Mouse (Mus musculus) erythroblast, embryonic 14.5 days (primary cell): Measurements from ENCODE around the gene Lifr.

Experiments used
- GATA1 ChIP-seq: IDR thresholded peaks from 2 replicates; pipeline ENCODE4 v1.6.1; 2012; ENCODE audit warnings: low read length, inconsistent platforms, mixed read lengths
- TAL1 ChIP-seq: IDR thresholded peaks from 3 replicates; pipeline ENCODE4 v1.6.1; 2012; ENCODE audit warnings: low read length, inconsistent platforms, mixed read lengths

DNA sequence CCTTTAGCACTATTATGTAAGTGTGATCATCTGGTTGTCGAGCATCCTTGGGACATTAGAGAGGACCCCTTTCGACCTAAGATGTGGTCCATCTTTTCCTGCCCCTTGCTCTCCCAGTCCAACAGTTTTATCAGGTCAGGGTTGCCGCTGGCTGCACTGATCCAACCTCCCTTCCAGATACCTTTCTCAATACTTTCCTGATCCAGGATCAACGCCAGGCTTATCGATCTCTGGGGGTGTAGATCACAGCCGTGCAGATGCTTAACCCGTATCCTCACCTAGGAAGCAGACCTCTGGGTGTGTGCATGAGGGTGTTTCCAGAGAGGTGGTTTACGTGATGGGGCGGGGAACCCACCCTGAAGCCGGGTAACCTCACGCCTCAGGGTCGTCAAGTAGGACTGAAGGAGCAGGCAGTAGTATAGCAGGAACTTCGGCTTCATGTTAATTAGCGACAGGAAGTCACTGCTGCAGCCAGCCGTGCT lies 53.3 kb downstream of the Lifr start:
- TF ChIP-seq GATA1: no peak
- TF ChIP-seq TAL1: no peak
